In genomic region chr3:30060058-30060457, GRCm38 (mm10) we compare ENCODE assay signal across 33 mouse cellular contexts.
"Had no signal": no experiment of that assay in that cellular context is flagged by ENCODE, and none has a peak within 500 bp of the region (broad histone marks: within the 10 kb centered on the region; RNA-seq: fewer than 3 reads in every experiment).

No protein-coding gene starts in this region.

- H3K27me3 ChIP-seq: limb, embryonic 12.5 days; limb, embryonic 13.5 days; limb, embryonic 15.5 days; liver, embryonic 12.5 days; liver, embryonic 13.5 days; liver, embryonic 15.5 days; lung, embryonic 15.5 days; megakaryocyte, embryonic 14.5 days; midbrain, embryonic 12.5 days; midbrain, embryonic 13.5 days; midbrain, embryonic 15.5 days had no signal

- H3K4me1 ChIP-seq: limb, embryonic 15.5 days; liver, embryonic 12.5 days; liver, embryonic 13.5 days; liver, embryonic 15.5 days; lung, embryonic 15.5 days; megakaryocyte, embryonic 14.5 days; midbrain, embryonic 12.5 days; midbrain, embryonic 13.5 days; midbrain, embryonic 15.5 days had no signal

- DNase-seq: layer of hippocampus, postnatal 36 days; left cerebral cortex, postnatal 4 days; liver; liver, embryonic 13.5 days; liver, postnatal 0 days; lung, adult 18-20 months; lung, adult 2 months; lung, embryonic 14.5 days; lung, postnatal 10 days; lung, postnatal 14 days; lung, postnatal 36 days; lung, postnatal 4 days; midbrain, embryonic 14.5 days had no signal

- ATAC-seq: liver, embryonic 12.5 days; liver, postnatal 0 days; lung, postnatal 0 days; midbrain, embryonic 13.5 days; midbrain, embryonic 15.5 days; midbrain, embryonic 16.5 days had no signal

- H3K9me3 ChIP-seq: limb, embryonic 10.5 days; limb, embryonic 12.5 days; limb, embryonic 13.5 days; limb, embryonic 15.5 days; liver, embryonic 12.5 days; liver, embryonic 13.5 days; liver, embryonic 15.5 days; lung, embryonic 15.5 days; megakaryocyte, embryonic 14.5 days; midbrain, embryonic 10.5 days; midbrain, embryonic 12.5 days; midbrain, embryonic 13.5 days; midbrain, embryonic 15.5 days had no signal

- H3K4me2 ChIP-seq: limb, embryonic 12.5 days; limb, embryonic 13.5 days; limb, embryonic 15.5 days; liver, embryonic 11.5 days; liver, embryonic 12.5 days; liver, embryonic 13.5 days; liver, embryonic 15.5 days; lung, embryonic 14.5 days; lung, embryonic 15.5 days; midbrain, embryonic 11.5 days; midbrain, embryonic 12.5 days; midbrain, embryonic 13.5 days; midbrain, embryonic 15.5 days had no signal

- H3K9ac ChIP-seq: limb, embryonic 12.5 days; limb, embryonic 13.5 days; limb, embryonic 15.5 days; liver, embryonic 12.5 days; liver, embryonic 13.5 days; liver, embryonic 14.5 days; liver, embryonic 15.5 days; liver, postnatal 0 days; lung, embryonic 14.5 days; lung, embryonic 15.5 days; midbrain, embryonic 12.5 days; midbrain, embryonic 13.5 days; midbrain, embryonic 15.5 days had no signal

- H3K27ac ChIP-seq: left cerebral cortex, adult 2 months; limb, embryonic 10.5 days; limb, embryonic 12.5 days; limb, embryonic 13.5 days; limb, embryonic 15.5 days; liver, embryonic 12.5 days; liver, embryonic 13.5 days; liver, embryonic 14.5 days; liver, embryonic 15.5 days; lung, embryonic 15.5 days; macrophage; midbrain, embryonic 10.5 days; midbrain, embryonic 12.5 days; midbrain, embryonic 13.5 days; midbrain, embryonic 15.5 days had no signal

- H3K4me3 ChIP-seq: left cerebral cortex, adult 2 months; limb, embryonic 10.5 days; limb, embryonic 12.5 days; limb, embryonic 13.5 days; limb, embryonic 15.5 days; liver, embryonic 12.5 days; liver, embryonic 13.5 days; liver, embryonic 15.5 days; lung, embryonic 15.5 days; megakaryocyte, embryonic 14.5 days; midbrain, embryonic 10.5 days; midbrain, embryonic 12.5 days; midbrain, embryonic 13.5 days; midbrain, embryonic 15.5 days; myocyte had no signal

- H3K36me3 ChIP-seq: limb, embryonic 12.5 days; limb, embryonic 15.5 days; liver, embryonic 12.5 days; liver, embryonic 13.5 days; liver, embryonic 15.5 days; lung, embryonic 15.5 days; midbrain, embryonic 10.5 days; midbrain, embryonic 12.5 days; midbrain, embryonic 13.5 days; midbrain, embryonic 15.5 days had no signal
